Mouse (Mus musculus): ENCODE measurements around the gene Inka2. TPM values are rescaled to one million over a fixed set of nuclear protein-coding genes. Genes with fewer than 3 reads are reported as not detected.
A peak's percentile ranks its signal among the peaks of the same experiment; 100 is the strongest.

Gene Inka2
- 11.1 and 15.0 TPM in 2 replicates for total RNA-seq (2014; rRNA removed)
- polyA plus RNA-seq (2015; fragmentation: Nextera tagmentation; extraction: Ambion mirVana), result 5.5 and 8.5 TPM in 2 replicates

- WGBS, result 2% methylated on average over 40 of the region's 43 CpGs
- TF ChIP-seq CTCF (IDR thresholded peaks at IDR 0.05; ENCODE audit: low read depth), result no peak
These were observed at the start of gene Inka2 for GRCm38 (mm10) chr3:105704031-105705008. Inka2 (plus strand) TSS chr3:105704599.

GRCm38 (mm10) chr3:105655031-105655585 is 49.3 kb upstream of the Inka2 start:
- H3K4me2 ChIP-seq (ENCODE audit: low read depth, low read length), result no peak overlapping the region
- no peak overlapping the region for H3K27ac ChIP-seq
- 91% methylated on average over 11 of the region's 11 CpGs for WGBS
- ATAC-seq (no peak), DNase-seq (ENCODE audit: low spot score) (no peak)
- H3K4me1 ChIP-seq (ENCODE audit: insufficient read depth, low read length), result no peaks in the 10 kb centered on the region
- H3K36me3 ChIP-seq (ENCODE audit: insufficient read depth, low read length), result no peaks in the 10 kb centered on the region
- TF ChIP-seq CTCF (IDR thresholded peaks at IDR 0.05; ENCODE audit: low read depth), result no peak
- H3K4me3 ChIP-seq (ENCODE audit: low read length), result no peak overlapping the region
- H3K9me3 ChIP-seq (ENCODE audit: low read length), result no peaks in the 10 kb centered on the region
- no peaks in the 10 kb centered on the region for H3K27me3 ChIP-seq (ENCODE audit: insufficient read depth, low read length)
- no peak overlapping the region for H3K9ac ChIP-seq (replicated peaks; ENCODE audit: low read length)

More at GRCm38 (mm10) chr3:105704031-105705008, at the start of gene Inka2:
- Histone ChIP-seq H3K4me3 (ENCODE audit: low read length) (peak within 1 kb of the TSS; percentile 52), H3K4me1 (ENCODE audit: insufficient read depth, low read length) (no peaks in the 10 kb centered on the region; the same call in 1 of the 2 replicates), H3K36me3 (ENCODE audit: insufficient read depth, low read length) (no peaks in the 10 kb centered on the region), H3K27ac (peak within 1 kb of the TSS; percentile 78), H3K4me2 (ENCODE audit: low read depth, low read length) (peak within 1 kb of the TSS; percentile 87), H3K27me3 (ENCODE audit: insufficient read depth, low read length) (0 out of 2 replicates have a peak, but pooled peaks cover 4% of the 10 kb centered on the region), H3K9ac (replicated peaks; ENCODE audit: low read length) (peak within 1 kb of the TSS; percentile 56), H3K9me3 (ENCODE audit: low read length) (no peaks in the 10 kb centered on the region)
- DNase-seq (ENCODE audit: low spot score) (peak; percentile 92), ATAC-seq (peak; percentile 93)

GRCm38 (mm10) chr3:105660530-105660929 is 43.9 kb upstream of the Inka2 start:
- no peaks in the 10 kb centered on the region for H3K27me3 ChIP-seq (ENCODE audit: insufficient read depth, low read length)
- DNase-seq (ENCODE audit: low spot score), result no peak
- H3K4me2 ChIP-seq (ENCODE audit: low read depth, low read length), result no peak overlapping the region
- no peak for ATAC-seq
- H3K36me3 ChIP-seq (ENCODE audit: insufficient read depth, low read length), result 0 out of 2 replicates have a peak, but pooled peaks cover 7% of the 10 kb centered on the region
- H3K4me3 ChIP-seq (ENCODE audit: low read length), result no peak overlapping the region
- TF ChIP-seq CTCF (IDR thresholded peaks at IDR 0.05; ENCODE audit: low read depth), result no peak
- no peak overlapping the region for H3K9ac ChIP-seq (replicated peaks; ENCODE audit: low read length)
- no peaks in the 10 kb centered on the region for H3K4me1 ChIP-seq (ENCODE audit: insufficient read depth, low read length)
- no peaks in the 10 kb centered on the region for H3K9me3 ChIP-seq (ENCODE audit: low read length)
- H3K27ac ChIP-seq, result no peak overlapping the region
- WGBS, result 65% methylated on average over 2 of the region's 2 CpGs

DNA sequence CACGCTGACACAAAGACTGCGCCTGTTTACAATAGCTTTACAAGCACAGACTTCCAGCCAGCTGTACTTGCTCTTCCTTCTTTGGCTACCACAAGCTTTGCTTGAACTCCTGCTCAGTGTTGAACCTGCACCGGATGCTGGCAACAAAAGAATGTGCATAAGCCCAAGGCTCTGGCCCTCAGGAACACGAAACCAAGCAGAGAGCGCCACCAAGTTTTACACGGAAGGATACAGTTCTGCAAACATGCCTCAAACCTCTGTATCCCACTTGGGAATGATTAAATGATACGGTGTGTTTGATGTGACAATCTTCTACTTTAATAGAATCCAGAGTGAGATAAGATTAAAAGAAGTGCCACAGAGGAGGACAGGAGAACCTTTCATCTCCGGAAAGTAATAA is 41.4 kb upstream of the Inka2 start:
- DNase-seq (ENCODE audit: low spot score), result peak; percentile 23
- H3K9me3 ChIP-seq (ENCODE audit: low read length), result no peaks in the 10 kb centered on the region
- TF ChIP-seq CTCF (IDR thresholded peaks at IDR 0.05; ENCODE audit: low read depth), result peak; percentile 32
- H3K27me3 ChIP-seq (ENCODE audit: insufficient read depth, low read length), result no peaks in the 10 kb centered on the region
- H3K27ac ChIP-seq, result no peak overlapping the region
- ATAC-seq, result no peak
- no peaks in the 10 kb centered on the region for H3K4me1 ChIP-seq (ENCODE audit: insufficient read depth, low read length)
- no peak overlapping the region for H3K4me2 ChIP-seq (ENCODE audit: low read depth, low read length)
- WGBS, result 75% methylated on average over 8 of the region's 8 CpGs
- no peak overlapping the region for H3K4me3 ChIP-seq (ENCODE audit: low read length)
- no peak overlapping the region for H3K9ac ChIP-seq (replicated peaks; ENCODE audit: low read length)
- 0 out of 2 replicates have a peak, but pooled peaks cover 9% of the 10 kb centered on the region for H3K36me3 ChIP-seq (ENCODE audit: insufficient read depth, low read length)

- Histone ChIP-seq H3K27ac (no peak overlapping the region), H3K9ac (replicated peaks; ENCODE audit: low read length) (no peak overlapping the region), H3K4me3 (ENCODE audit: low read length) (no peak overlapping the region), H3K36me3 (ENCODE audit: insufficient read depth, low read length) (peaks cover 17% of the 10 kb centered on the region; the same call in 1 of the 2 replicates), H3K4me1 (ENCODE audit: insufficient read depth, low read length) (no peaks in the 10 kb centered on the region), H3K27me3 (ENCODE audit: insufficient read depth, low read length) (no peaks in the 10 kb centered on the region), H3K9me3 (ENCODE audit: low read length) (no peaks in the 10 kb centered on the region), H3K4me2 (ENCODE audit: low read depth, low read length) (no peak overlapping the region)
- DNase-seq (ENCODE audit: low spot score) (no peak), ATAC-seq (no peak)
- TF ChIP-seq CTCF (IDR thresholded peaks at IDR 0.05; ENCODE audit: low read depth), result no peak
- WGBS, result 83% methylated on average over 9 of the region's 9 CpGs
These were observed 39.2 kb upstream of the Inka2 start for GRCm38 (mm10) chr3:105665105-105665765.

- WGBS, result 63% methylated on average over 4 of the region's 4 CpGs
- peaks cover 19% of the 10 kb centered on the region; the same call in 1 of the 2 replicates for H3K36me3 ChIP-seq (ENCODE audit: insufficient read depth, low read length)
- no peak overlapping the region for H3K4me2 ChIP-seq (ENCODE audit: low read depth, low read length)
- H3K4me3 ChIP-seq (ENCODE audit: low read length), result no peak overlapping the region
- no peak for DNase-seq (ENCODE audit: low spot score)
- H3K9ac ChIP-seq (replicated peaks; ENCODE audit: low read length), result no peak overlapping the region
- no peak overlapping the region for H3K27ac ChIP-seq
- ATAC-seq, result no peak
- no peaks in the 10 kb centered on the region for H3K9me3 ChIP-seq (ENCODE audit: low read length)
- TF ChIP-seq CTCF (IDR thresholded peaks at IDR 0.05; ENCODE audit: low read depth), result peak; percentile 20; the same call in 1 of the 2 replicates
- no peaks in the 10 kb centered on the region for H3K4me1 ChIP-seq (ENCODE audit: insufficient read depth, low read length)
- H3K27me3 ChIP-seq (ENCODE audit: insufficient read depth, low read length), result no peaks in the 10 kb centered on the region
These were observed 37.3 kb upstream of the Inka2 start for GRCm38 (mm10) chr3:105666996-105667523.
